Mouse (Mus musculus) embryonic facial prominence, embryonic 11.5 days (tissue): ENCODE results near the gene Defb48. TPM values are rescaled to one million over a fixed set of nuclear protein-coding genes. Genes with fewer than 3 reads are reported as not detected.
A peak's percentile ranks its signal among the peaks of the same experiment; 100 is the strongest.

Experiments used
- ATAC-seq: fragments of 200-750 bp; cut with Nextera tagmentation; replicated peaks from 2 replicates; pipeline ENCODE4 v1.8.0; 2017; ENCODE audit warnings: low read depth; ENCODE audit not compliant: insufficient number of reproducible peaks, low FRiP score, low TSS enrichment
- DNase-seq: peaks from one replicate; pipeline ENCODE4 v3.0.0-alpha.2; 2015; ENCODE audit warnings: low spot score
- H3K27ac ChIP-seq: fragments of 300-500 bp; sonication (generic); replicated peaks from 2 replicates; pipeline ENCODE4 v1.5.1; 2014; ENCODE audit warnings: mild to moderate bottlenecking, low read depth, low read length, control low read depth
- H3K27me3 ChIP-seq: fragments of 300-500 bp; sonication (generic); 2 replicates; pipeline ENCODE4 v1.6.1; 2014; ENCODE audit warnings: mild to moderate bottlenecking, low read length, moderate library complexity, mixed read lengths; ENCODE audit not compliant: control insufficient read depth, insufficient read depth
- H3K36me3 ChIP-seq: fragments of 300-500 bp; sonication (generic); replicated peaks from 2 replicates; pipeline ENCODE4 v1.6.1; 2014; ENCODE audit warnings: low read depth, mild to moderate bottlenecking, low read length, moderate library complexity, mixed read lengths; ENCODE audit not compliant: control insufficient read depth, insufficient read depth
- H3K4me1 ChIP-seq: fragments of 300-500 bp; sonication (generic); 2 replicates; pipeline ENCODE4 v1.6.1; 2014; ENCODE audit warnings: low read length, mixed read lengths; ENCODE audit not compliant: control insufficient read depth, insufficient read depth
- H3K4me2 ChIP-seq: fragments of 300-500 bp; sonication (generic); 2 replicates; pipeline ENCODE4 v1.6.1; 2014; ENCODE audit warnings: low read depth, mild to moderate bottlenecking, control low read depth, low read length, moderate library complexity
- H3K4me3 ChIP-seq: fragments of 300-500 bp; sonication (generic); 2 replicates; pipeline ENCODE4 v1.5.1; 2014; ENCODE audit warnings: low read depth, low read length, control low read depth
- H3K9ac ChIP-seq: fragments of 300-500 bp; sonication (generic); replicated peaks from 2 replicates; pipeline ENCODE4 v1.6.1; 2014; ENCODE audit warnings: mild to moderate bottlenecking, control low read depth, low read length
- H3K9me3 ChIP-seq: fragments of 300-500 bp; sonication (generic); replicated peaks from 2 replicates; pipeline ENCODE4 v1.6.1; 2016; ENCODE audit warnings: mild to moderate bottlenecking, low read length, inconsistent platforms, mixed read lengths; ENCODE audit not compliant: control insufficient read depth
- WGBS: fragments of 180-500 bp; shearing (Covaris S2); extraction: QIAGEN DNeasy Blood & Tissue Kit; methylation state at CpG from one replicate; pipeline ENCODE4 v1.1.7; 2014; 5-methylcytosine and 5-hydroxymethylcytosine counted together
- polyA plus RNA-seq: library from polyadenylated mRNA; unstranded; fragments of >200 nt; fragmentation: Nextera tagmentation; extraction: Ambion mirVana; gene quantifications from 2 replicates; pipeline ENCODE4 v1.2.1, GENCODE M21; 2014

The Defb48 gene
- polyA plus RNA-seq, 1 experiment from 2014 or later = not detected

GRCm38 (mm10) chr14:62946794-62947193 is 37.5 kb downstream of the Defb48 start:
- ATAC-seq (no peak), DNase-seq (no peak)
- 91% methylated on average over 3 of the region's 3 CpGs for WGBS
- no peaks in the 10 kb centered on the region for H3K9me3 ChIP-seq
- H3K27me3 ChIP-seq = no peaks in the 10 kb centered on the region
- no peaks in the 10 kb centered on the region; the same call in 1 of the 2 replicates for H3K36me3 ChIP-seq
- no peaks in the 10 kb centered on the region for H3K4me1 ChIP-seq
- H3K4me3 ChIP-seq = no peak overlapping the region
- no peak overlapping the region for H3K4me2 ChIP-seq
- H3K27ac ChIP-seq = no peak overlapping the region
- H3K9ac ChIP-seq = no peak overlapping the region

DNA sequence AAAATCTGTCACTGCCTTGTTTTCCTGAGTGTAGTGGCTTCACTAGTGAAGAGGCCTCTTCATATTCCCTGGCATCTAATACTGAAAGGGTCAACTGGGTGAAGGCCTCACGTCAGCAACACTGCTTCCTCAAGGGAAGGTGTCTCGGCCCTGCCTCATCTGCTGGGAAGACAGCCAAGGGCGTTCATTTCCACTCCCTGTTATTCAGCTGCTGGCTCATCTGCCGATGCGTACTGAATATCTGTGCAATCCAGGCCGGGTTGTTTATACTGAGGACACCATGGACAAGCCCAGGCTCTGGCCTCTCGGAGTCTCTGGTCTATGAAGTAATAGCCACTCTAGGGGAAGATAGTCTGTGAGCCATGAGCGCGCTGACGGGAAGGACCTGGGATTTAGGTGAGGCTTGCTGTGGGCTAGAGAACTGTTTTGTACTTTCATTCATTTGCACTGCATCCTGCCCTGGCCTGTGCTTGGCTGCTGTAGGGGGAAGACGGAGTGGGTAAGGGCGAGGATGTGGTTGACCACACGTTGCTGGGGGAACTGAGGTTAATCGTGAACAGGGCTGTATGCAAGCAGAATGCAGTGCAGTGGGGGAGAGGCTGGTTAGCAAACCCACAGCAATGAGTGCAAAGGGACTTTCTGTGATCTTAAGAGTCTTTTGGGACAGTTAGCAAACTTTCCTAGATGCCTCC is 43.8 kb downstream of the Defb48 start:
- no peak for DNase-seq

DNA sequence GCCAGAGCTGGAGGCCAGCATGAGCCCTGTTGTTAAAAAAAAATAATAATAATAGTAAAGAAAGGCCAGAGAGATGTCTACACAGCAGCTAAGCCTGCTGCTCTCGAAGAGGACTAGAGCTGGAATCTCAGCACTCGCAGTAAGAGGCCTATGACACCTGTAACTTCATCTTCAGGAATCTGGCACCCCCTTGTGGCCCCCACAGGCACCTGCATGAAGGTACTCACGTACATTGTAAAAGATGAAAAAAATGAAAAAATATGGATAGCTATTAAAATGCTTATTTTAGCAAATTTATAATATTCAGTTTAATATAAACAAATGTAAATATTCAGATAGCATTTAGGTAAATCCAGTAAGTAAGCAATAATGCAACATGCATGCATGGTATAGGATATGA is 44.9 kb downstream of the Defb48 start:
- DNase-seq (no peak), ATAC-seq (no peak)
- no peak overlapping the region for H3K4me2 ChIP-seq
- H3K9me3 ChIP-seq = no peaks in the 10 kb centered on the region
- H3K27ac ChIP-seq = no peak overlapping the region
- H3K4me3 ChIP-seq = no peak overlapping the region
- H3K27me3 ChIP-seq = no peaks in the 10 kb centered on the region
- no peaks in the 10 kb centered on the region for H3K4me1 ChIP-seq
- H3K36me3 ChIP-seq = no peaks in the 10 kb centered on the region; the same call in 1 of the 2 replicates
- WGBS = 98% methylated on average over 3 of the region's 3 CpGs
- no peak overlapping the region for H3K9ac ChIP-seq

More for the DNA sequence above, 43.8 kb downstream of the Defb48 start:
- Histone ChIP-seq H3K36me3 (no peaks in the 10 kb centered on the region; the same call in 1 of the 2 replicates), H3K27me3 (no peaks in the 10 kb centered on the region), H3K9ac (no peak overlapping the region), H3K9me3 (no peaks in the 10 kb centered on the region), H3K4me1 (no peaks in the 10 kb centered on the region), H3K27ac (no peak overlapping the region), H3K4me3 (no peak overlapping the region), H3K4me2 (no peak overlapping the region)
- ATAC-seq = no peak
- WGBS = 90% methylated on average over 14 of the region's 14 CpGs

GRCm38 (mm10) chr14:62937675-62938074 is 46.6 kb downstream of the Defb48 start:
- Histone ChIP-seq H3K27ac (no peak overlapping the region), H3K9ac (no peak overlapping the region), H3K27me3 (no peaks in the 10 kb centered on the region), H3K4me1 (no peaks in the 10 kb centered on the region), H3K4me3 (no peak overlapping the region), H3K36me3 (no peaks in the 10 kb centered on the region), H3K4me2 (no peak overlapping the region), H3K9me3 (no peaks in the 10 kb centered on the region)
- DNase-seq (peak; percentile 35), ATAC-seq (no peak)
- 77% methylated on average over 5 of the region's 5 CpGs for WGBS

DNA sequence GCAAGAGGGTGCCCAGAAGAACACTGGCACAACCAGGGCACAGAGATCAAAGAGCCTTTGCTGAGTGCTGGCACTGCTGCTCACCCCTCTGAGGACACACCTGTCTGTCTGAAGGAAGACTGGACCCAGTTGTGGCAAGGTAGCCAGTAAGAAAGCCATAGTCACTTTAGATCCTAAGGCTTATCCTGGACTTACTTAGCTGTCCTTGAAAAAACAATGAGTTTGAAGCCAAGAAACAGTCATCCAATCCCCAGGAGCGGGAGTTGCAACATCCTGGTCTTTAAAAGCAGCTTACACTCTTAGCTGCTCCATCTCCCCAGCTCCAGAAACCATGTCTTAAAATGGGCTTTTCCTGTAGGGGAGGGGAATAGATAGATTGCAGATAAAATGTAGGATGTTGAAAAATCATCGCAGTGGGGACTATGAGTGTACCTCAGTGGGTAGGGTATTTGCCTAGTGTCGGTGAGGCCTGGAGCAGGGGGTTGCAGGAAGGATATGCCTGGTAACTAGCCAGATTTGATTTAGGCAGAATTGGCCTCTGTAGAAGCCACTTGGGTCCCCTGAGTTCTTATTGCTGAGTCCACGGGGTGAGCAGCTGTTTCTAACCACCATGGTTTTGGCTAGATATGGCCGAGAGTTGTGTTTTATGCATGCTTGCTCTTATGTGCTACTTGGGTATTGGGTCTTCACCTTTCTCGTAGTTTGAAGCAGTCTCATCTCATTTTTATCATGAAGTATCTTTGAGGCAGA is 47.5 kb downstream of the Defb48 start:
- Histone ChIP-seq H3K9ac (no peak overlapping the region), H3K4me2 (no peak overlapping the region), H3K36me3 (no peaks in the 10 kb centered on the region), H3K4me1 (no peaks in the 10 kb centered on the region), H3K4me3 (no peak overlapping the region), H3K27me3 (no peaks in the 10 kb centered on the region), H3K27ac (no peak overlapping the region), H3K9me3 (no peaks in the 10 kb centered on the region)
- ATAC-seq (no peak), DNase-seq (no peak)
- 87% methylated on average over 6 of the region's 6 CpGs for WGBS

DNA sequence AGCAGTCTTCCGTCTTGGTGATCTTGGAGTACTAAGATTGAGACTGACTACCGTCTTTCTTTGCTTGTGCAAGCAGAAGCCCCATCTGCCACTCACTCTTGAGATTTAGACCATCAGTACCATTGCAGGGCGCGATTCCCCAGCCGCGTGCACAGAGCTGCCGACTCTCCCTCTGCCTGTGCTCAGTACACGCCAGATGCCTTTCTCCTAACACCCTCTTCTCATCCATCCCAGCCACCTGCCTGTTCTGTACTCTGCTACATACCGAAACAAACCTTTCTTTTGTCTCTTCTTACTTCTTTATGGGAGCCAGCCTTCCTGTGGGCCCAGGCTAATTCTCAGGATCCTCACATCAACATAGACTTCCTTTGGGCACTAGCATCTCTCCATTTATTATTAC is 48.9 kb downstream of the Defb48 start:
- Histone ChIP-seq H3K9me3 (no peaks in the 10 kb centered on the region), H3K27ac (no peak overlapping the region), H3K4me1 (no peaks in the 10 kb centered on the region), H3K4me2 (no peak overlapping the region), H3K4me3 (no peak overlapping the region), H3K36me3 (no peaks in the 10 kb centered on the region), H3K27me3 (no peaks in the 10 kb centered on the region), H3K9ac (no peak overlapping the region)
- ATAC-seq (no peak), DNase-seq (no peak)
- 88% methylated on average over 9 of the region's 9 CpGs for WGBS

- Histone ChIP-seq H3K4me2 (no peak overlapping the region), H3K9ac (no peak overlapping the region), H3K4me3 (no peak overlapping the region), H3K27ac (no peak overlapping the region), H3K27me3 (no peaks in the 10 kb centered on the region), H3K36me3 (no peaks in the 10 kb centered on the region), H3K9me3 (no peaks in the 10 kb centered on the region), H3K4me1 (no peaks in the 10 kb centered on the region)
- WGBS = 76% methylated on average over 5 of the region's 5 CpGs
- ATAC-seq (no peak), DNase-seq (no peak)
Measured at GRCm38 (mm10) chr14:62928101-62928541, 56.2 kb downstream of the Defb48 start.
